Mouse (Mus musculus) Muller cell, postnatal 12 days (primary cell): ENCODE data around the gene Ddx19b.
"Not testable (repeated sequence)": the region's sequence is repeated elsewhere in the genome, so short reads cannot be mapped to it uniquely, and the experiment has no call there.

Source experiments
- DNase-seq: peaks from one replicate; pipeline ENCODE4 v3.0.0-alpha.2; 2015; ENCODE audit errors: inconsistent ontology term

Gene Ddx19b

DNA sequence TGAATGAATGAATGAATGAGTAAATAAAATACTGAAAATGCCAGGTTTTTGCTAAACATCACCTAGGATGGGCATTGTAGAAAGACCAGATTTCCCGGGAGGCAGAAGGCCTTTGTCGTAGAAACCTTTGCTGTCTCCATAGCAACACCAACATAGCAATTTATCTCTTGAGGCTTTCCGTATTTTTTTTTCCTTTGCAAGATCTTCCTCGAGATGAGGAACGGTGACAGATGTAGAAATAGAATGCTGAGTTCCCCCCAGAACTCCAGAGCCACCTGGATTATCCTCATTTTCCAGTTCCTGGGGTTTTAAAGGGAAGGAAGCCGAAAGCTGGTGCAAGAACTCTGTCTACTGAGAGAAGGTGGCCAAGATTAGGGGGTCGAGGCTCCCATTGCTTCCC, 66.9 kb downstream of the Ddx19b start:
- no peak for DNase-seq

DNA sequence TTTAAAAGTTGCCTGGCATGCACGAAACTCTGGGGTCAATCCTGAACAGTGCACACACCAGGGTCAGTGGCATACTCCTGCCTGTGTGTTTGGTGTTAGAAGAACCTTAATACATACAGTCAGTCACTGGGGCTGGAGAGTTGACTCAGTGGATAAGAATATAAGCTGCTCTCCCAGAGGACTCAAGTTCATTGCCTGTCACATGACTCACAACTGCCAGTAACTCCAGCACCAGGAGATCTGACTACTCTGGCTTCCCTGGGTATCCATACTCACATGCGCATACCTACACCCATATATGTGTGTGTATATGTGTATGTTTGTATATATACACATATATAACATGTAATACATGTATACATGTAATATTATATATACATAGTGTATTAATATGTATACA, 68.5 kb downstream of the Ddx19b start:
- no peak for DNase-seq

GRCm38 (mm10) chr8:110959906-110960305, 71.6 kb downstream of the Ddx19b start:
- no peak for DNase-seq

DNA sequence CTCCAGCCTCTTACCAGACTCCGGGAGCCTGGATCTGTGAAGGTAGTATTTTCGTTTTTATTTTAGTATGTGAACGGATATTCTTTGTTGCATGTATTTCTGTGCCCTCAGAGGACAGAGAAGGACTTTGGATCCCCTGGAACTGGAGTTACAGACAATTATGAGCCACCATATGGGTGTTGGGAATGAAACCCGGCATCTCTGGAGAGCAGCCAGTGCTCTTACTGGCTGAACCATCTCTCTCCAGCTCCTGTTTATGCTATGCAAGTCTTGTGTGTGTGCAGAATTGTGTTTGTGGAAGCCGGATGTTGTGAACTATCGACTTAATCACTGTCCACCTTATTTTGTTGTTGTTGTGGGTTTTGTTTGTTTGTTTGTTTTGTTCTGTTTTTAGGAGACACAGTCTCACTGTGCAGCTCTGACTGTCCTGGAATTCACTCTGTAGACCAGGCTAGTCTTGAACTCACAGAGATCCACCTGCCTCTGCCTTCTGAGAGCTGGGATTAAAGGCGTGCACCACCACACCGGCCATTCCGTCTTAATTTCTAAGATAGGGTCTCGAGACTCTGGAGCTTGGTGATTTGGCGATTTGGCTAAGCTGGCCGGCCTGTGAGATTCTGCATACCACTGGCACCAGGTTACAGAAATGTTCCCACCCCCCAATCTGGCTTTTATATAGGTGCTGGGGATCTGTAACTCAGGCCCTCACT, 72.3 kb downstream of the Ddx19b start:
- DNase-seq = no peak

- not testable (repeated sequence) for DNase-seq
Observed at GRCm38 (mm10) chr8:110958553-110958952, 73.0 kb downstream of the Ddx19b start.

GRCm38 (mm10) chr8:110958135-110958534, 73.4 kb downstream of the Ddx19b start:
- DNase-seq = no peak

DNA sequence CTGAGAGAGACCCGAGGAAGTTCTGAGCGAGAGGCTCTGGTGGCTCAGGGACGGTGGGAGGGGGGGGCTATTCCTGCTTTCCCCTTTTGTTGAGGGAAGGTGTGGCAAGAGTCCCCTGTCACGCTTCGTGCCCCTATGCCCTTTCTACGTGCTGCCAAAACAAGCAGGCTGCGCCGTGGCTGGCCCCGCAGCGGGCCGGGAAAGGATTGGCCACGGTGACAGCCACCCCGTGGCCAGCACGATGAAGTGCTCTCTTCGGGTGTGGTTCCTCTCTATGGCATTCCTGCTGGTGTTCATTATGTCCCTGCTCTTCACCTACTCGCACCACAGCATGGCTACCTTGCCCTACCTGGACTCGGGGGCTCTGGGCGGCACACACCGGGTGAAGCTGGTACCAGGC, 74.1 kb downstream of the Ddx19b start:
- no peak for DNase-seq

- DNase-seq = no peak
Observed at GRCm38 (mm10) chr8:110956619-110957450, 74.7 kb downstream of the Ddx19b start.

DNA sequence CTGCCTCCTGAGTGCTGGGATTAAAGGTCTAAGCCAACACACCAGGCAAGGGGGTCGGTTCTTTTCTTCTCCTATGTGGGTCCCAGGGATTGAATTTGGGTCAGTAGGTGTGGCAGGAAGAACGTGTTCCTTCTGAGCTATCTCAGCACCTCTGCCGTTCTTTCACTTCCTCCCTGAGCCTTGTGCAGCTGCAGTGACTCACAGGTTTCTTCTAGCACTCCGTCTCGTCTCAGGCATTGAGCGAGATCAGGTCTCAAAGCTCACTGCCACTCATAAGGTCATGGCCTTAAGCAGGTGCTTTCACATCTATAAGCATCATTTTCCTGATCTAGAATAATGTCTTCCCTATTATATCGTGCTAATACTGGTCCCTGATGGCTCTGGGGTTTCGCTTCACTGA, 76.8 kb downstream of the Ddx19b start:
- DNase-seq = no peak
